Mouse (Mus musculus) heart, embryonic 16.5 days (tissue): Measurements from ENCODE around the gene Fars2. TPM values are rescaled to one million over a fixed set of nuclear protein-coding genes. Genes with fewer than 3 reads are reported as not detected.

ENCODE experiments used
- ATAC-seq: fragments of 200-750 bp; cut with Nextera tagmentation; replicated peaks from 2 replicates; pipeline ENCODE4 v1.8.0; 2017; ENCODE audit warnings: moderate number of reproducible peaks; ENCODE audit not compliant: insufficient read depth, low FRiP score; ENCODE audit errors: extremely low read depth
- H3K27ac ChIP-seq: fragments of 300-500 bp; sonication (generic); 2 replicates; pipeline ENCODE4 v1.5.1; 2014; ENCODE audit warnings: mild to moderate bottlenecking, low read length, control low read depth, moderate library complexity
- H3K27me3 ChIP-seq: fragments of 300-500 bp; sonication (generic); 2 replicates; pipeline ENCODE4 v1.6.1; 2014; ENCODE audit warnings: low read length, mixed read lengths; ENCODE audit not compliant: control insufficient read depth, insufficient read depth
- H3K36me3 ChIP-seq: fragments of 300-500 bp; sonication (generic); 2 replicates; pipeline ENCODE4 v1.6.1; 2014; ENCODE audit not compliant: control insufficient read depth, insufficient read depth
- H3K4me1 ChIP-seq: fragments of 300-500 bp; sonication (generic); 2 replicates; pipeline ENCODE4 v1.6.1; 2014; ENCODE audit warnings: low read length, mixed read lengths; ENCODE audit not compliant: control insufficient read depth, insufficient read depth
- H3K4me2 ChIP-seq: fragments of 300-500 bp; sonication (generic); 2 replicates; pipeline ENCODE4 v1.6.1; 2014; ENCODE audit warnings: low read depth, mild to moderate bottlenecking, control low read depth, low read length
- H3K4me3 ChIP-seq: fragments of 300-500 bp; sonication (generic); 2 replicates; pipeline ENCODE4 v1.5.1; 2014; ENCODE audit warnings: mild to moderate bottlenecking, control low read depth, low read length
- H3K9ac ChIP-seq: fragments of 300-500 bp; sonication (generic); 2 replicates; pipeline ENCODE4 v1.6.1; 2014; ENCODE audit warnings: low read length, control low read depth
- H3K9me3 ChIP-seq: fragments of 300-500 bp; sonication (generic); replicated peaks from 2 replicates; pipeline ENCODE4 v1.6.1; 2016; ENCODE audit warnings: low read length; ENCODE audit not compliant: control insufficient read depth
- WGBS: fragments of 180-500 bp; shearing (Covaris S2); extraction: QIAGEN DNeasy Blood & Tissue Kit; methylation state at CpG from one replicate; pipeline ENCODE4 v1.1.7; 2014; 5-methylcytosine and 5-hydroxymethylcytosine counted together
- polyA plus RNA-seq: library from polyadenylated mRNA; unstranded; fragments of >200 nt; fragmentation: Nextera tagmentation; extraction: Ambion mirVana; gene quantifications from 2 replicates; pipeline ENCODE4 v1.2.1, GENCODE M21; 2015

Fars2 gene
- polyA plus RNA-seq, 1 experiment from 2014 or later: 71.5 TPM

DNA sequence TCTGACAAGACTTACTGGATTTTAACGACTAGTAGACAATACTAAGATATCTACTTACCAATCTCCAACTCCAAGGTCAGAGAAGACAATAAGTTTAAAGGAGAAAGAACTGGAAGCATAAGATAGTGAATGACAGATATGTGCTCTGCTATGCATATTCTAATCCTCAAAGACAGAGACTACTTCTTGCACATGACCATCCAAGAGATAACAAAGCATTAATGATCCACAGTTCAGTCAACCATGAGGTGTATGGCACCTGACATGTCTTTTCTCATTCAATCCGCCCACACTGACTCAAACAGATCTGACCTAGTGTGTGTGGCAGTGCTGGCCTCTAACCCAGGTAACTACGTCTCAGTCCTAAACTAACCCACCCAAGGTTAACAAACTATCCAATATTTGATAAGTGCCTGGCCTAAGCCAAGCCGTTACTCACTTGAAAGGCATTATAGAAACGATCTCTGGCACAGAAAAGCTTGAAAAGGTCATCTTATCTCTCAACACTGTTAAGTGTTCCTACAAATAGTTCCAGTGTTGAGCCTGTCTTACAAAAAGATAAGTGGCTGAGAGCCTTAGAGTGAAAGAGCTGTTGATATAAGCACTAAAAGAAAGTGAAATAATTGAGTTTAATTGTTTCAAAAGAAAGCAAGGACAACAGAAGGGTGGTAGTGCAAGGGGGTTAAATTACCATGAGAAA is 20.4 kb upstream of the Fars2 start:
- WGBS: 30% methylated on average over 5 of the region's 5 CpGs

DNA sequence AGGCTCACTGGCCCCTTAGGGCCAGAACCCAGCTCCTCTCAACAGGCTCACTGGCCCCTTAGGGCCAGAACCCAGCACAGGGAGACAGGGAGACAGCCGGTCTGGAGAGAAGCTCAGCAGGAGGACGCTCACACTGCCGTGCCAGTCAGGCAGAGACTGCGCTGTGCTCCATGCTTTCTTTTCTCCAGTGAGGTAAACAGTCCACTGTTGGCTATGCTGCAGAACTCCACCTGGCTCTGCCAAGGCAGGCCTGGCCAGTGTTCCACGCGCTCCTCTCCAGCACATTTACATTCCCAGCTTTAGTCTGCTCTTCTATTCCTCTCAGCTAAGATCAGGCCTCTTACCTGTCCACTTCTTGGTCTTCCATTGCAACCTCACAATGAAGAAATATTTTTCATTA is 11.6 kb upstream of the Fars2 start:
- Histone ChIP-seq H3K4me1 (no peaks in the 10 kb centered on the region), H3K36me3 (no peaks in the 10 kb centered on the region), H3K9ac (no peak overlapping the region), H3K27ac (no peak overlapping the region), H3K4me2 (no peak overlapping the region), H3K27me3 (no peaks in the 10 kb centered on the region), H3K9me3 (no peaks in the 10 kb centered on the region), H3K4me3 (no peak overlapping the region)
- WGBS: 84% methylated on average over 6 of the region's 6 CpGs
- no peak for ATAC-seq

More for the DNA sequence above, 20.4 kb upstream of the Fars2 start:
- Histone ChIP-seq H3K27ac (peak overlapping the region; percentile 82), H3K36me3 (no peaks in the 10 kb centered on the region), H3K27me3 (no peaks in the 10 kb centered on the region), H3K4me3 (no peak overlapping the region), H3K9ac (no peak overlapping the region), H3K4me1 (peaks cover 11% of the 10 kb centered on the region), H3K4me2 (peak overlapping the region; percentile 2; the same call in 1 of the 2 replicates), H3K9me3 (no peaks in the 10 kb centered on the region)
- ATAC-seq: peak; percentile 70

DNA sequence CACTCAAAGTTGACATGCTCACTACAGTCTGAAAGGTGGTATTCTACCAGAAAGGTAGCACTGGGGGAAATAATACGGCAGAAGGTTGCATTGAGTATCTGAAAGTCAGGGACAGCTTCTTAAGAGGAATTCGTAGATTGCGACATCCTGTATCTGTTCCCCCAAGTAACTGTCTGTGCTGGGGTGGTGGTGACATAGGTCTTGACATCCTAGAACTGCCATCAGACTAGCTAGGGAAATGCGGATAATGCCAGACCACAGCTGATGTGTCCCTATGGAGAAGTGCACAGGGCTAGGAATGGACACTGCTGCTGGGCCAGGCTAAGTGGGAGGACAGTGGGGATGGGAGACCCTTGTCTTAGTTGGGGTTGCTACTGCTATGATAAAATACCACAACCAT is 8.7 kb upstream of the Fars2 start:
- H3K4me3 ChIP-seq: no peak overlapping the region
- H3K4me2 ChIP-seq: no peak overlapping the region
- H3K9me3 ChIP-seq: no peaks in the 10 kb centered on the region
- no peak overlapping the region for H3K27ac ChIP-seq
- H3K36me3 ChIP-seq: no peaks in the 10 kb centered on the region
- no peaks in the 10 kb centered on the region for H3K4me1 ChIP-seq
- H3K9ac ChIP-seq: no peak overlapping the region
- 91% methylated on average over 4 of the region's 4 CpGs for WGBS
- ATAC-seq: no peak
- no peaks in the 10 kb centered on the region for H3K27me3 ChIP-seq

DNA sequence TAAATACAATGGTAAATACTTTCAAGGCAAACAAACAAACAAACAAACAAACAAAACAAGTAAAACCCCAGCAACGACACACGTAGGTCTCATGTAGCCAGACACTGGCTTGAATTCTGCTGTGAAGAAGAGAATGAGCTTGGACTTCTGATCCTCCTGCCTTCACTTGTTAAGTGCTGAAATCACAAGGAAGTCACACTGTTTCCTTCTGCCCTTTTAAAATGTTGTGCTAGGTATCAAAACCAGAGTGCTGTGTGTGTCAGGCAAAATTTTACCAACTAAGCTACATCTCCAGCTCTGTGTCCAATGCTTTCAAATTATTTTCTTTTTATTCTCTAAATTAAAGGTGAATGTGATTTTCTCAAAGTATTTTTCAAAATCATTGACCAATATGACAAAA is 5.9 kb upstream of the Fars2 start:
- peaks cover 3% of the 10 kb centered on the region for H3K4me1 ChIP-seq
- H3K9me3 ChIP-seq: no peaks in the 10 kb centered on the region
- H3K27me3 ChIP-seq: no peaks in the 10 kb centered on the region
- no peak overlapping the region for H3K4me2 ChIP-seq
- H3K4me3 ChIP-seq: no peak overlapping the region
- H3K9ac ChIP-seq: no peak overlapping the region
- no peak for ATAC-seq
- WGBS: 96% methylated on average over 2 of the region's 2 CpGs
- no peak overlapping the region for H3K27ac ChIP-seq
- H3K36me3 ChIP-seq: no peaks in the 10 kb centered on the region

DNA sequence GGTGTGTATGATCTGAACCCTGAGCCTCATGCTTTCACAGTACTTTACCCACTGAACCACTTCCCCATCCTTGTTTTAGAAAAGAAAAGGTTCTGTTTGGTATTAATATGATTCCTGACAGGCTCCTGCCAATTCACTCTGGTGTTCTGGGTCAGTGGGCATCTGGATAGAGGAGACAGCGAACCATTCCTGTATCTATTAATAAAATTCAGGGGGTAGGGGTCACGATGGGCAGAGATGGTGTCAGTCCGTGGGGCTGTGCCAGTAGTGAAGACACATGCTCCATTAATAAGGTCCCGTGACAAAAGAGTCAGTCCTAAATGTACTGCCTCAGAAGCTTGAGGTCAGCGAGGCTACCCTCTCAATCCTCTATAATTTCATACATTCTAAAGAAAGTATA is 4.0 kb upstream of the Fars2 start:
- WGBS: 85% methylated on average over 5 of the region's 5 CpGs
- Histone ChIP-seq H3K9ac (no peak overlapping the region), H3K4me2 (no peak overlapping the region), H3K9me3 (no peaks in the 10 kb centered on the region), H3K4me3 (no peak overlapping the region), H3K4me1 (peaks cover 7% of the 10 kb centered on the region), H3K27ac (no peak overlapping the region), H3K36me3 (no peaks in the 10 kb centered on the region), H3K27me3 (no peaks in the 10 kb centered on the region)
- no peak for ATAC-seq

DNA sequence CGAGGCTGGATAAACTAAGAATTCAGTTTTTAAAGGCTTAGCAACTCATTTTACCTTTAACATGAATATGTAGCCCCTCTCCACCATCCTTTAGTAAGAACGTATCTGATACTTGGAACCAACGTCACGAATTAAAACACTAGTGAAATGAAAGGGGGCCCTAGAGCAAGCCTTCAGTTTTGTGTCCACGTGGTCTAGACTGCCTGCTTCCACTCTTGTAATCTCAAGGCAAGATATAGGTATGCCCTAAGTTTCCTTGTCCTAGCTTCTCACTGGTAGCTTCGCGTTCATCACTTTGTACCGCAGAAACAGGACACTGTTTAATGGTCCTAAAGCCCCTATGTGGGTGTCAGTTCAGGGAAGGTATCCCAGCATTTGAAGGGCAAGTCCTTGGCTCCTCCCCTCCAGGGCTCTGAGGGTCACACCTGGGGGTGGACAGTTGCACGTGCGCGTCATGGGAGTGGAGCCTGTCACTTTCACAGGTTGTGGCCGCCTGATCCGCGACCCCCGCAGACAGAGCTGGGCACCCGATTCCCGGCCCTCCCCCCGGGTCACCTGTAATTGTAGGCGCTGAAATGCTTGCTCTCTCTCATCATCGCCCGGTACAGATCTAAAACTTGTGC is 581 bp upstream of the Fars2 start:
- Histone ChIP-seq H3K27ac (peak overlapping the region; percentile 99), H3K4me2 (peak overlapping the region; percentile 90), H3K9me3 (no peaks in the 10 kb centered on the region), H3K27me3 (no peaks in the 10 kb centered on the region), H3K36me3 (no peaks in the 10 kb centered on the region), H3K4me3 (peak overlapping the region; percentile 84), H3K4me1 (peaks cover 18% of the 10 kb centered on the region), H3K9ac (peak overlapping the region; percentile 84)
- 6% methylated on average over 21 of the region's 21 CpGs for WGBS
- no peak for ATAC-seq

DNA sequence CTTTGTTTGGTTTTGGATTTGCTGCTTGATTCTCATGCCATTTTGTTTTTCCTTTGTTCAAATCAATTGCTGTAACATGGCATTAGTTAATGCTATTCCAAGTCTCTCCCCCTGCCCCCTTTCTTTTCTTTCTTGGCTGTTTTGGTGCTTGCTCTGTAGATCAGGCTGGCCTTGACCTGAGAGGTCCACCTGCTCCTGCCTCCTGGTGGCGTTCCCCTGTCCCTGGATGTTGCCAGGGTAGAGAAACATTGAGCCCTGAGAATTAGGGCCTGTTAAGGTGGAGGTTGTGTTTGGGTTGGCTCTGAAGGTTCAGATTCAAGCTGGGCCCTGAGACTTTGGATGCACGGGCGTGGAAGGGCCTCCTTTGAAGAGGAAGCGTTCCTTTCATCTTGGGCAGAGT is 2.5 kb downstream of the Fars2 start:
- H3K9ac ChIP-seq: no peak overlapping the region
- no peak overlapping the region for H3K4me2 ChIP-seq
- H3K4me1 ChIP-seq: peaks cover 18% of the 10 kb centered on the region
- H3K27ac ChIP-seq: no peak overlapping the region
- no peaks in the 10 kb centered on the region for H3K27me3 ChIP-seq
- no peaks in the 10 kb centered on the region for H3K36me3 ChIP-seq
- WGBS: 89% methylated on average over 4 of the region's 4 CpGs
- H3K4me3 ChIP-seq: no peak overlapping the region
- no peaks in the 10 kb centered on the region for H3K9me3 ChIP-seq
- no peak for ATAC-seq

DNA sequence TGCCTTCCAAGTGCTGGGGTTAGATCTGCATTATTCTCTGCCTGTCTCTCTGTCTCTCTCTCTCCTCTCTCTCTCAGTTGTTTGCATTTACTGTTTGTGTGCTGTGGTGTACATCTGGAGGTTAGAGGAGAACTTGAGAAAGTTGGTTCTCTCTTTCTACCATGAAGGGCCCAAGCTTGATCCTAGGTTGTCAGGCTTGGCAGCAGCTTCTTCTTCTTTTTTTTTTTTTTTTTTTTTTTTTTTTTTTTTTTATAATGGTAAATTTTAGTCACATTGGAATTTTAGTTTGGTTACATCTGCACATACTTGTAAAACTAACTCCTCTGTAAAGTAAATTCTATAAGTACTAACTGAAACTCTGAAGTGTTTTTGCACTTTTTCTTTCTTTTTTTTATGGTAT is 3.4 kb downstream of the Fars2 start:
- no peak overlapping the region for H3K27ac ChIP-seq
- no peak overlapping the region for H3K9ac ChIP-seq
- no peaks in the 10 kb centered on the region for H3K27me3 ChIP-seq
- no peak overlapping the region for H3K4me2 ChIP-seq
- H3K9me3 ChIP-seq: no peaks in the 10 kb centered on the region
- peaks cover 18% of the 10 kb centered on the region for H3K4me1 ChIP-seq
- ATAC-seq: no peak
- no peak overlapping the region for H3K4me3 ChIP-seq
- no peaks in the 10 kb centered on the region for H3K36me3 ChIP-seq

DNA sequence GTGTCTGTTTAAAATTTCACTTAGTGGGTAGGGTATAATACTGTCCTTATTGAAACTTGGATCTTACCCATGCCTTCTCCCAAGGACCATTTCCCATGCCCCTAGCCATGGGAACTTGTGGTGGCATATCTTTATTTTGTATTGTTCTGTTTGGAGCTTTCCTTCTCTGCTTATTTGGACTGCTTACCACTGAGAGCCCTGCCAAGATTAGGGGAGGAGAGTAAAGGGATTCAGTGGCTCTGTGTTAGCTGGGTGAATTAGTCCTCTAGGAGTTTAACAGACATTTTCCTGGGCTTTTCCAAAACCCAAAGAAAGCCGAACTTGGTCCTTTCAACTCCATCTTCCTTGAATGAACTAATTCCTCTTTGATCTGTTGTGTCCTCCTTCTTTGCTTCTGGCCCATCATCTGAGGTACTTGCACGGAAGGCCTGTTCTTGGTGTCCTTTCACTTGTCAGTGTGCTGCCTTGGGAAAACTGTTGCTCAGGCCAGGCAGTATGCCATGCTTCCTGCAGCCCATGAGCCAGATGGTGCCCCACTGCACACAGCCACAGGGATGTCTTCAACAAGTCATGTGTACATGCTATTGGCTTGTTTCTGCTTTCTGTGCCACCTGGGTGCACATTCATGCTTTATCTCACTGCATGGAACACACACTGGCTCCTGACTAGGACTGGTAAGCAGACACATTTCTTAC is 12.3 kb downstream of the Fars2 start:
- 85% methylated on average over 2 of the region's 2 CpGs for whole genome bisulfite sequencing
- no peak for ATAC-seq
- Histone ChIP-seq H3K4me1 (no peaks in the 10 kb centered on the region), H3K9ac (no peak overlapping the region), H3K27ac (no peak overlapping the region), H3K9me3 (no peaks in the 10 kb centered on the region), H3K27me3 (no peaks in the 10 kb centered on the region), H3K4me2 (no peak overlapping the region), H3K36me3 (no peaks in the 10 kb centered on the region), H3K4me3 (no peak overlapping the region)
